Mouse (Mus musculus): ENCODE data around the gene Mtmr6. TPM values are rescaled to one million over a fixed set of nuclear protein-coding genes. Genes with fewer than 3 reads are reported as not detected.

Gene Mtmr6
- polyA plus RNA-seq, 1 experiment: 16.8 TPM

DNA sequence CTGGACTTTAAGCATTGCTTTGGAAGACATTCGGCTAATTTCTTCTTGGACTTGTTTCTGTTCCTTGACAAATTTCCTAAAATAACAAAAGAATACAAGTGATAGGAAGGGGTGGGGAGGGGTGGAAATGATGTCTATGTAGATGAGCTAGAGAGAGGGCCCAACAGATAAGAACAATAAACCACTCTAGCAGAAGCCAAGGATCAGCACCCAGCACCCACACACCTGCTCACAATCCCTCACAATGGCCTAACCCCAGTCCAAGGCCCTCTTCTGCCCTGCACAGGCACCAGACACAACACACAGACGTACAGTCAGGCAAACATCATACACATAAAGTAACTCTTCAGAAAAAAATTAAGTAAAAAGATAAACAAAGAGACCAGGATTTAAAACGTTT, 26.5 kb upstream of the Mtmr6 start:
- H3K36me3 ChIP-seq (ENCODE audit: control insufficient read depth, insufficient read depth): peaks cover 67% of the 10 kb centered on the region
- no peak overlapping the region for H3ac ChIP-seq (ENCODE audit: control insufficient read depth, insufficient read length)
- no peak overlapping the region for H3K4me3 ChIP-seq

DNA sequence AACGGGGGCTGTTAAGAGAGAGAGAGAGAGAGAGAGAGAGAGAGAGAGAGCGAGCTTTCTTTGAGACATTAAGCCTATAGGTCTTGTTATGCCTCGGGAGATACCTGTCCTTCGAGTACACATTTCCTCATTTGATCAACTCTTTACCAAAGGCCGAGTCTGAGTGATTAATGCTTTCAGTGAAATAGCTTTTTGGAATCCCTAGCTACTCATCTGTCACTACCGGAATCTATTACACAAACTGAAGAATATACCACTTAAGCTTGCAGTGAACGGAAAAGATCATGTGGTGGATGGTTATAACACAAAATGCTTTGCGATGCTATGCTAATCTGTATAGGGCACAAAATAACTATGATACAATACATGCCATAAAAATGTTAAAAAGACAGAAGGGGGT, 14.7 kb upstream of the Mtmr6 start:
- TF ChIP-seq POLR2AphosphoS2 (IDR thresholded peaks at IDR 0.05; ENCODE audit: insufficient read length, low read depth): no peak
- no peak for TF ChIP-seq MYOD1 (IDR thresholded peaks at IDR 0.05; ENCODE audit: control insufficient read depth in 1 of 3, insufficient read length in 2 of 3, low read depth in 2 of 3)
- no peak for TF ChIP-seq TCF3 (IDR thresholded peaks at IDR 0.05; ENCODE audit: insufficient read length, low read depth)
- TF ChIP-seq POLR2A (IDR thresholded peaks at IDR 0.05; ENCODE audit: insufficient read length, low read depth): no peak
- no peak for TF ChIP-seq E2F4 (IDR thresholded peaks at IDR 0.05; ENCODE audit: insufficient read depth)
- no peak for TF ChIP-seq REST (IDR thresholded peaks at IDR 0.05; ENCODE audit: insufficient read depth, insufficient read length)
- no peak for TF ChIP-seq USF1 (IDR thresholded peaks at IDR 0.05; ENCODE audit: low read depth)
- TF ChIP-seq MYOG (IDR thresholded peaks at IDR 0.05; ENCODE audit: control insufficient read depth in 1 of 3, insufficient read depth in 1 of 3, insufficient read length in 2 of 3, low read depth in 2 of 3): no peak
- TF ChIP-seq SRF (IDR thresholded peaks at IDR 0.05; ENCODE audit: control insufficient read depth, insufficient read length, low read depth): no peak
- no peak for TF ChIP-seq CEBPB (IDR thresholded peaks at IDR 0.05; ENCODE audit: insufficient read depth, poor library complexity, severe bottlenecking)
- TF ChIP-seq TCF12 (IDR thresholded peaks at IDR 0.05; ENCODE audit: insufficient read depth, poor library complexity, severe bottlenecking): no peak
- no peak for TF ChIP-seq MAX (IDR thresholded peaks at IDR 0.05; ENCODE audit: low read depth)
- peak overlapping the region; percentile 72 for H3K4me2 ChIP-seq (ENCODE audit: low read depth)
- no peaks in the 10 kb centered on the region for H3K36me3 ChIP-seq (ENCODE audit: control insufficient read depth, insufficient read depth)
- peaks cover 52% of the 10 kb centered on the region for H3K79me2 ChIP-seq (ENCODE audit: control insufficient read depth, insufficient read depth)
- peak overlapping the region; percentile 91 for H3K4me3 ChIP-seq
- no peaks in the 10 kb centered on the region for H3K27me3 ChIP-seq (ENCODE audit: control insufficient read depth, insufficient read depth, insufficient read length)
- peak overlapping the region; percentile 82 for H3ac ChIP-seq (ENCODE audit: control insufficient read depth, insufficient read length)

More for the DNA sequence above, 26.5 kb upstream of the Mtmr6 start:
- H3K79me2 ChIP-seq (ENCODE audit: control insufficient read depth, insufficient read depth): no peaks in the 10 kb centered on the region
- H3K4me2 ChIP-seq (ENCODE audit: low read depth): no peak overlapping the region
- no peaks in the 10 kb centered on the region for H3K27me3 ChIP-seq (ENCODE audit: control insufficient read depth, insufficient read depth, insufficient read length)
- no peak for TF ChIP-seq MYOD1 (IDR thresholded peaks at IDR 0.05; ENCODE audit: control insufficient read depth in 1 of 3, insufficient read length in 2 of 3, low read depth in 2 of 3)

DNA sequence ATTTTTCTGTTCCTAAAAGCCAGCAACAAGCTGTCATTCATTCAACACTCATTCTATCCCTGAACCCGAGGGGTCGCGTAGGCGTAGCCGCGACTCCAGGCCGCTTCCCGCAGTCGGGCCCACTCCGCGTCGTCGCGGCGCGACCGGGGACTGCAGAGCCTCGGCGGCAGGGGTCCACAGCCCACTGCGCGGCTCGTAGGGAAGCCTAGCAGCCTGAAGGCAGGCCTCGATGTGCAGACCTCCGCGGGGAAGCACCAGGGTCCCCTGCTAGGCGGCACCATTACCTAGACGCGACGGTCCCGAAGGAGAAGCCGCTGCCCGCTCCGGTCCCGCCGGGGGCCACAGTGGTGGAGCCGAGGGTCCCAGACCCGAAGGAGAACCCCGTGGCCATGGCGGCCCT, 14.1 kb upstream of the Mtmr6 start:
- peak overlapping the region; percentile 82 for H3ac ChIP-seq (ENCODE audit: control insufficient read depth, insufficient read length)
- H3K79me2 ChIP-seq (ENCODE audit: control insufficient read depth, insufficient read depth): peaks cover 47% of the 10 kb centered on the region
- no peaks in the 10 kb centered on the region for H3K36me3 ChIP-seq (ENCODE audit: control insufficient read depth, insufficient read depth)
- peak overlapping the region; percentile 91 for H3K4me3 ChIP-seq
- peak overlapping the region; percentile 72 for H3K4me2 ChIP-seq (ENCODE audit: low read depth)
- H3K27me3 ChIP-seq (ENCODE audit: control insufficient read depth, insufficient read depth, insufficient read length): no peaks in the 10 kb centered on the region
- TF ChIP-seq MYOG (IDR thresholded peaks at IDR 0.05; ENCODE audit: control insufficient read depth in 1 of 3, insufficient read depth in 1 of 3, insufficient read length in 2 of 3, low read depth in 2 of 3) (peak in 1 of 3 experiments; percentile 5), TCF12 (IDR thresholded peaks at IDR 0.05; ENCODE audit: insufficient read depth, poor library complexity, severe bottlenecking) (no peak), MAX (IDR thresholded peaks at IDR 0.05; ENCODE audit: low read depth) (no peak)

DNA sequence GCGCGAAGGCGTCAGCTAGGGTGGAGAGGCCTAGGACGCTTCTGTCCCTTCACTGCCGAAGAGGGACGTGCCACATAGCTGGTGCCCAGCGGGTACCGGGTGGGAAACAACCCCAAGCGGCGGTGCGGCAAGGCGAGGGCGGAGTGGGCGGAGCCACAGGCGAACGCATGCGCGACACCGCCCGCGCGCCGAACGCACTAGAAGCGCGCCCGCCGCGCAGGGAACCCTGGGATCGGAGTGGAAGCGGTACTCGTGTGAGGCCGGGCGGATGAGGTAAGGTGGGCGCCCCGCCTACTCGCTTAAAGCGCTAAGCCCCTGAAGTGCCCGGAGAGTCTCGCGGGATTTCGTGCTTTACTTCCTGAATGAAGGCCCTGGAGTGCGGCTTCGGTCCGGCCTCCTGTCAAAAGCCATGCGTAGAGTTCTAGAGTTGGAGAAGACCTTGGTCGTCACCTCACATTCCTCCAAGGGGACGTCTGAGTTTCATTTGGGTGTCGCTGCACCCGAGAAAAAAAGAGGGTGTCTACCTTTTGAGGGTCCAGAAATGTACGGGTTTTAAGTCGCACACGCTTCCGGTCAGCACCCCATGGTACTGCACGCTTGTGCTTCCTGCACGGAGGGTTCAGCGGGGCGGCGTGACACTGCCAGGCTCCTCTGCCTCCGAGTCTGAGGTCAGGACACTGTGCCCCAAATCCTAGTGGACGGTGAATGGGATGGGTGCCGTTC, 13.6 kb upstream of the Mtmr6 start, which contains the start of the genes Nupl1 and Gm49336:
TSS of gene Nupl1 (minus strand) at position 151 of the 723 bp plus-strand sequence.
TSS of gene Gm49336 (minus strand) at position 227 of the 723 bp plus-strand sequence.
- Histone ChIP-seq H3K27me3 (ENCODE audit: control insufficient read depth, insufficient read depth, insufficient read length) (no peaks in the 10 kb centered on the region), H3K79me2 (ENCODE audit: control insufficient read depth, insufficient read depth) (peaks cover 44% of the 10 kb centered on the region), H3K36me3 (ENCODE audit: control insufficient read depth, insufficient read depth) (no peaks in the 10 kb centered on the region), H3K4me3 (peak within 1 kb of the TSS; percentile 91), H3ac (ENCODE audit: control insufficient read depth, insufficient read length) (peak within 1 kb of the TSS; percentile 82), H3K4me2 (ENCODE audit: low read depth) (peak within 1 kb of the TSS; percentile 93)
- TF ChIP-seq E2F4 (IDR thresholded peaks at IDR 0.05; ENCODE audit: insufficient read depth) (peak; percentile 64), TCF12 (IDR thresholded peaks at IDR 0.05; ENCODE audit: insufficient read depth, poor library complexity, severe bottlenecking) (no peak), MYOD1 (IDR thresholded peaks at IDR 0.05; ENCODE audit: control insufficient read depth in 1 of 3, insufficient read length in 2 of 3, low read depth in 2 of 3) (peak in 1 of 3 experiments; percentile 53), TCF3 (IDR thresholded peaks at IDR 0.05; ENCODE audit: insufficient read length, low read depth) (no peak), USF1 (IDR thresholded peaks at IDR 0.05; ENCODE audit: low read depth) (no peak), POLR2AphosphoS2 (IDR thresholded peaks at IDR 0.05; ENCODE audit: insufficient read length, low read depth) (peak; percentile 91), CEBPB (IDR thresholded peaks at IDR 0.05; ENCODE audit: insufficient read depth, poor library complexity, severe bottlenecking) (no peak), SRF (IDR thresholded peaks at IDR 0.05; ENCODE audit: control insufficient read depth, insufficient read length, low read depth) (peak; percentile 39), POLR2A (IDR thresholded peaks at IDR 0.05; ENCODE audit: insufficient read length, low read depth) (peak; percentile 94), MYOG (IDR thresholded peaks at IDR 0.05; ENCODE audit: control insufficient read depth in 1 of 3, insufficient read depth in 1 of 3, insufficient read length in 2 of 3, low read depth in 2 of 3) (peak in 1 of 3 experiments; percentile 18), MAX (IDR thresholded peaks at IDR 0.05; ENCODE audit: low read depth) (no peak), REST (IDR thresholded peaks at IDR 0.05; ENCODE audit: insufficient read depth, insufficient read length) (no peak)
